Mouse (Mus musculus) mouse embryonic stem cell (cell line): ENCODE data around the gene Fndc8.

Experiments
- in situ Hi-C, 2 experiments: fragments of 300-500 bp; cut with MboI; formaldehyde crosslinking; loops; 1 replicate in 1 of 2; 3 replicates in 1 of 2; pipeline ENCODE4 v1.14.3; 2019 to 2020; ENCODE audit warnings: low sequenced_read_pairs in 2 of 2, low pct_unique_long_range_greater_than_20kb in 1 of 2, mixed read lengths in 1 of 2; ENCODE audit not compliant: unreplicated experiment in 1 of 2

Gene Fndc8

GRCm38 (mm10) chr11:82901606-82902310 lies 9.8 kb downstream of the Fndc8 start:
- in situ Hi-C loops: loop anchor here in 1 of 2 experiments (25.0 kb wide), 1 partner anchor 286 kb away; the partner anchor contains the start of genes Slfn3 and Slfn4

DNA sequence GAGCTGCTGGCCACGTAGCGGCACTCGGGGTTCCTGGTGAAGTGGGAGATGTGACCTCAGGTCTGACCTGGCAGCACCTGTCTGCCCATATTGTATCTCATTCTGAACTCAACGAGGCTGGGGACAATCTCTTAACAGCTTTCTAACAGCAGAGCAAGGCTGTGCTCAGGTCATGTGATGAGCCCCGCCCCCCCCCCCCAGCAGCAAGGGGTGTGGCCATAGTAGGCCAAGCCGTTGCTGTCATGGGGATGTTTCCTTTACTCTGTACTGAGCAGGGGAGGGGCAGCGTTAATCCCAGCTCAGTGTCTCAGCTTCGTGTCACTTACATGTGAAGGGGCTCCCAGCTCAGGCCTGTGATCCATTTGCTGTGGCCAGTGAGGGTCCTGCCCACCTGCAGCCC lies 13.0 kb downstream of the Fndc8 start:
- in situ Hi-C loops: loop anchor here in 1 of 2 experiments (25.0 kb wide), 1 partner anchor 282 kb away; the partner anchor contains the start of genes Slfn3 and Slfn4

DNA sequence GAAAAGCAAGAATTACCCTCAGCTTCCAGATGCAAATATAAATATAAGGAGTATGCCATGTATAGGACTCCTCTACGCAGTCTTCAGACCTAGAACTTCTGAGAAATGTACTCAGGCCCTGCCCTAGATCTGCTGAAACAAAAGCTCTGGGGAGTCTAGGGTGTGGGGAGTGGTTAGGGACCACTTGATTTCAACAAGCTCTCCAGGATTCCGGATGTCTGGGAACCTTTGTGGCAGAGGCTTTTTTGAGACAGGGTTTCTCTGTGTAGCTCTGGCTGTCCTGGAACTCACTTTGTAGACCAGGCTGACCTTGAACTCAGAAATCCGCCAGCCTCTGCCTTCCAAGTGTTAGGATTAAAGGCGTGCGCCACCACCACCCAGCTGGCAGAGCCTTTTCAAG lies 13.9 kb downstream of the Fndc8 start:
- in situ Hi-C loops: loop anchor here in 1 of 2 experiments (25.0 kb wide), 1 partner anchor 281 kb away; the partner anchor contains the start of genes Slfn3 and Slfn4

DNA sequence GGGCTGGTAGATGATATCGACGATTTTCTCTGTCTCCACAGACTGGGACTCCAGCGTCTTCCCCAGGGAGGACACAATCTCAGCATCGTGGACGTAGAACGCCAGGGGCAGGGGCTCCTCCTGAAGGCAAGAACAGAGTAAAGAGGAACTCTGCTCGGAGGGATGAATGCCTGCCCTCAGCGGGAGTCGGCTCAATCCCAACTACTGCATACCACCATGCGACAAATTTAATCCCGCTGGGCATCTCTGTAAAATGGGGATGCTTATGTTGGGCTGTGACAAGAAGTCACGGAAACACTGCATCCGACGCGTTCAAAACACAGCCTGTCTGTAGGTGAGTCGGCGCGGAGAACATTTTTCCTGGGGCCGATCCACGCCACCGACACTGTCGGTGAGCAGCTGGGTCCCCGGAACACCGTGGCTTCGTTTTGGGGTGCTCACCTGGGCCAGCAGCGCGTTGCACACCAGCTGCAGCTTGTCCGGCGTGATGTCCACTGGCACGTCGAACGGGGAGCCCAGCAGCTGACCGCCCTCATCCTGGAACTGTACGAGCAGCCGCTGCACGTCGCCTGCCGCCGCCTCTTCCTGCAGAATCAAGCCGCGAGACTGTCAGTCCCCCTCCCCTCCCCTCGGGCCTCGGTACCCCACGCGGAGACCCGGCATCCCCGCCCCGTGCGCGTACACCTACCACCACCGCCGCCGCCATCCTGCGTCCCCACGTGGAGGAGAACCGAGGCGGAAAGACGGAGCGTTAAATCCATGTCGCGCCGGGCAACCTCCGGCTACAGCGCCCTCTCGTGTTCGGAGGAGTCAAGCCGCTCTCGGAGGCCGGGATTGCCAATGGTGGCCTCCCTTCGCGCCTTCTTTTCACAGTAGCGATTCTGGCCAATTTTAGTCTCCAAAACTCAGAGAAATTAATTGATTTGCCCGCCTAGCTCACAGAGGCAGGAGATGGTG lies 16.0 kb downstream of the Fndc8 start, which contains the start of gene Nle1:
Gene Nle1 (minus strand): TSS at position 761 of the 957 bp plus-strand sequence.
- in situ Hi-C loops: loop anchor here in 1 of 2 experiments (25.0 kb wide), 1 partner anchor 279 kb away; the partner anchor contains the start of genes Slfn3 and Slfn4

GRCm38 (mm10) chr11:82908608-82908989 lies 16.7 kb downstream of the Fndc8 start:
- in situ Hi-C loops: loop anchor here in 1 of 2 experiments (25.0 kb wide), 1 partner anchor 279 kb away; the partner anchor contains the start of genes Slfn3 and Slfn4

- in situ Hi-C loops: loop anchor here in 1 of 2 experiments (25.0 kb wide), 1 partner anchor 277 kb away; the partner anchor contains the start of genes Slfn3 and Slfn4
These were observed 18.3 kb downstream of the Fndc8 start, which contains the start of gene Unc45b for GRCm38 (mm10) chr11:82910250-82910649. Gene Unc45b, plus strand, starts transcription at chr11:82910550.

DNA sequence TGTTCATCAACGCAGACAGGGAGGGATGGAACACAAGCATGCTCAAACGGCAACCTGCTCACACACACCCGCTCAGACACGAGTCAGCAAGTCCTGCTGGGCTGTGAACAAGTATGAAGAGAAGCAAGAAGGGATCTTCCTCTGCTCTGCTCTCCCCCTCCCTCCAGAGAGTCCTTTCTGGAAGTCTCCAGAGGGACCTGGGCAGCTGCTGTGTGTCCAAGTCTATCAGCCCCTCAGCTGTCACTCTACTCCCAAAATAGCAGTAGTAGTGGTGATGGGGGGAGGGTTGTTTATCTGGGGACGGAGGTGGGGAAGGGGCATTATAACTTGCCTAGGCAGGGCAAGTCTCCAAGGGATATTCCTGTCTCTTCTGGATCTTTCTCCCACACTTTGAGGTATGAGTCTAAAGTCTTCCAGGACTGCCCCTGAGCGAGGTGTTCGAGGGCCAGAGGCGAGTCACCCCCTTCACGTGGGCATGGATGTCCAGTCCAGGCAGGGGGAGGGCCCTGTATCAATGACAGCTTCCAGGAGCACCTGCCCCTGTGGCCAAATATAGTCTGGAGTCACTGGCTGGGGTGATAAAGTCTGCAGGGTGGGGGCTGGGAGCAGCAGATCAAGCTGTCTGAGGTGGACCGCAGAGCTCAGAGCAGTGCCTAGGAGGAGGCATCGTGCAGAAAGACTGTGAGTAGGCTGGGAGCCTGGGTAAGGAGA lies 18.9 kb downstream of the Fndc8 start:
- in situ Hi-C loops: loop anchor here in 1 of 2 experiments (25.0 kb wide), 1 partner anchor 276 kb away; the partner anchor contains the start of genes Slfn3 and Slfn4

DNA sequence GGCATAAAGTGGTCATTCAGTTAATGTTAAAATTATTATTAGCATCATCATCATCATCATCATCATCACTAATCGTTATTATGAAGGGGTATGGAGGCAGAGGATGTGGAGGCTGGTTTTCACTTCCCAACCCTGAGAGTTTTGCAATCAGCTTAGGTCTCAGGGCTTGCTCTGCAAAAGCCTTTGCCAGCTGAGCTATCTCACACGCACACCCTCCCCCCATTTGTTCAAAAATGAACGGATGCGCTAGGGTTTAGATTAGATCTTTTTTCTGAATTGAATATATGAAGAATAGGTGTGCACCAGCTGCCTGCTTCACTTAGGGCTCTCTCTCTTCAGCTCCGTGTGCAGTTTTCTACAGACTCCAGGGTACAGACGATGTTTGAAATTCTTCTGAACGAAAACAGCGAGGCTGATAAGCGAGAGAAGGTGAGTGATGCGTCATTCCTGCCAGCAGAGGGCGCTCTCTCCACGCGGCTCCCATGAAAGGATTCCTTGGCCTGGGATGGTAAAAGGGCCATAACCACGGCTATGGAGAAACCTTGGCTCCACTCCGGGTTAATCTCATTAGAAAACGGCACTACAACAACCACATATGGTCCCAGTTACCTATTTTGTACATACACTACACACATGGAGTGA lies 22.9 kb downstream of the Fndc8 start:
- in situ Hi-C loops: loop anchor here in 1 of 2 experiments (25.0 kb wide), 1 partner anchor 272 kb away; the partner anchor contains the start of genes Slfn3 and Slfn4

- in situ Hi-C loops: loop anchor here in 1 of 2 experiments (25.0 kb wide), 1 partner anchor 267 kb away; the partner anchor contains the start of genes Slfn3 and Slfn4
These were observed 28.8 kb downstream of the Fndc8 start for GRCm38 (mm10) chr11:82920768-82921167.

- in situ Hi-C loops: loop anchor here in 1 of 2 experiments (25.0 kb wide), 1 partner anchor 266 kb away; the partner anchor contains the start of genes Slfn3 and Slfn4
These were observed 29.8 kb downstream of the Fndc8 start for GRCm38 (mm10) chr11:82921691-82922090.

DNA sequence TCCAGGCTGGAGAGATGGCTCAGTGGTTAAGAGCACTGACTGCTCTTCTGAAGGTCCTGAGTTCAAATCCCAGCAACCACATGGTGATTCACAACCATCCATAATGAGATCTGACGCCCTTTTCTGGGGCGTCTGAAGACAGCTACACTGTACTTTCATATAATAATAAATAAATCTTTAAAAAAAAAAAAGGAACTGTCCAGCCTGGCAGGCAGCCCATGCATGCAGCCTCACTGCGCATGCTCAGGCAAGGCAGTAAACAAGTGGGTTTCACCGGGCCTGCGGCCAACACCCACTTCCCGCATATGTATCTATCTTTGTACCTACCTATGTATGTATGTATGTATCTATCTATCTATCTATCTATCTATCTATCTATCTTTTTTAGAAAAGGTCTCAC lies 32.0 kb downstream of the Fndc8 start:
- in situ Hi-C loops: loop anchor here in 1 of 2 experiments (25.0 kb wide), 1 partner anchor 263 kb away; the partner anchor contains the start of genes Slfn3 and Slfn4

DNA sequence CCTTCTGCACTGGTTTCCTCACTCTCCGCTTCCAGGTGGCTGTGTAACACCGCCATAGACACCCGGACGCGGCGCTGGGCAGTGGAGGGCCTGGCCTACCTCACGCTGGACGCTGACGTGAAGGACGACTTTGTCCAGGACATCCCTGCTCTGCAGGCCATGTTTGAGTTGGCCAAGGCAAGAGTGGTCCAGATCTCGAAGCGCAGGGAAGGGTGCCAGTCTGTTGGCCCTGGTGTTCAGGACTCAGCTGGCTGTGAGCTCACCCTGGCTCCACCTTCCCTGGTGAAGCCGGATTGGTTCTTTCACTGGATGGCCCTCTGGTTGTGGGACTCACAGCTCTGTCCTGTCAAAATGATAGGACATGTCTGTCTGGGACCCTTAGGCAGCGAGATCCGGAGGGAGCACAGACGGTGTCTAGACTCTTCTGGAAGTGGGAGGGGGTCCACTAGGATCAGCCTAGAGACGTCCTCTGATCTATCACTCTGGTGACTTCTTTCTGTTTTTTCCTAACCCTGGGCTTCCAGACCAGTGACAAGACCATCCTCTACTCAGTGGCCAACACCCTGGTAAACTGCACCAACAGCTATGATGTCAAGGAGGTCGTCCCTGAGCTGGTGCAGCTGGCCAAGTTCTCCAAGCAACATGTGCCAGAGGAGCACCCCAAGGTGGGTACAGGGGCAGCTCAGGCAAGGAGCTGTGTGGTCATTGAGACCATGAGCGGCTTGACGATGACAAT lies 37.1 kb downstream of the Fndc8 start:
- in situ Hi-C loops: loop anchor here in 1 of 2 experiments (25.0 kb wide), 2 partner anchors 483 to 542 kb away; partner anchors contain the start of genes Rasl10b and Tmem132e

DNA sequence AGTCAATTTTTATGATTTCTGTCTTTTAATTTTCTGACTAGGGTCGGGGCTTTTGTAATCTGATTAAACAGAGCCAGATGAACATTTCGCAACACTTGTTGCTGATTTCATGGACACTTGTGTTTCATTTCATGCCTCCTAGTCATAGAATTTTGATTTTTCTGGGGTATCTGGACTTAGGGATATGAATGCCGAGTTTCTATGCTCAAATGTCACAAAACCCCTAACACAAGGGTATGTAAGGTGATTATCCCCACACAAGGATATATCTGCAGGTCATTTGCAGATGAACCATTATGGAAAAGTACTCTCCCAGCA lies 37.7 kb downstream of the Fndc8 start:
- in situ Hi-C loops: loop anchor here in 1 of 2 experiments (25.0 kb wide), 2 partner anchors 483 to 542 kb away; partner anchors contain the start of genes Rasl10b and Tmem132e

GRCm38 (mm10) chr11:82930391-82930955 lies 38.5 kb downstream of the Fndc8 start:
- in situ Hi-C loops: loop anchor here in 1 of 2 experiments (25.0 kb wide), 2 partner anchors 482 to 543 kb away; partner anchors contain the start of genes Rasl10b and Tmem132e

DNA sequence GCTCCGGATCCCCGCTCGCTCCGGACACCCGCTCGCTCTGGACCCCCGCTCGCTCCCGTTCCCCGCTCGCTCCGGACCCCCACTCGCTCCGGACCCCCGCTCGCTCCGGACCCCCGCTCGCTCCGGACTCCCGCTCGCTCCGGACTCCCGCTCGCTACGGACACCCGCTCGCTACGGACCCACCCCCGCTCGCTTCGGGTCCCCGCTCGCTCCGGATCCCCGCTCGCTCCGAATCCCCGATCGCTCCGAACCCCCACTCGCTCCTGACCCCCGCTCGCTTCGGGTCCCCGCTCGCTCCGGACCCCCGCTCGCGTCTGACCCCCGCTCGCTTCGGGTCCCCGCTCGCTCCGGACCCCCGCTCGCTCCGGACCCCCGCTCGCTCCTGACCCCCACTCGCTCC lies 39.2 kb downstream of the Fndc8 start:
- in situ Hi-C loops: loop anchor here in 1 of 2 experiments (25.0 kb wide), 2 partner anchors 481 to 544 kb away; partner anchors contain the start of genes Rasl10b and Tmem132e
